Mouse (Mus musculus) heart, adult 9 months (tissue): ENCODE results near the gene Glis1.

Experiments used
- DNase-seq, 2 experiments: peaks; one replicate each; pipeline ENCODE4 v3.0.0; 2022; ENCODE audit warnings: low spot score in 2 of 2

Gene Glis1

GRCm38 (mm10) chr4:107624951-107625350, 190.6 kb downstream of the Glis1 start:
- DNase-seq = no peak

- no peak for DNase-seq
Measured at GRCm38 (mm10) chr4:107628226-107628625, 193.8 kb downstream of the Glis1 start.

- peak in 1 of 2 experiments; percentile 13 for DNase-seq
Measured at GRCm38 (mm10) chr4:107628921-107629411, 194.6 kb downstream of the Glis1 start.

GRCm38 (mm10) chr4:107634631-107635030, 200.2 kb downstream of the Glis1 start:
- DNase-seq = no peak

- no peak for DNase-seq
Measured at GRCm38 (mm10) chr4:107636099-107636498, 201.7 kb downstream of the Glis1 start.

GRCm38 (mm10) chr4:107637670-107638069, 203.3 kb downstream of the Glis1 start:
- DNase-seq = no peak

- no peak for DNase-seq
Measured at GRCm38 (mm10) chr4:107638303-107638702, 203.9 kb downstream of the Glis1 start.

- no peak for DNase-seq
Measured at GRCm38 (mm10) chr4:107641624-107642023, 207.2 kb downstream of the Glis1 start.

- no peak for DNase-seq
Measured at GRCm38 (mm10) chr4:107648959-107649485, 214.6 kb downstream of the Glis1 start.

GRCm38 (mm10) chr4:107651021-107651496, 216.7 kb downstream of the Glis1 start:
- no peak for DNase-seq

- peak in 1 of 2 experiments; percentile 37 for DNase-seq
Measured at GRCm38 (mm10) chr4:107652598-107653279, 218.3 kb downstream of the Glis1 start.

GRCm38 (mm10) chr4:107653280-107653643, 218.9 kb downstream of the Glis1 start:
- no peak for DNase-seq

GRCm38 (mm10) chr4:107660649-107661048, 226.3 kb downstream of the Glis1 start:
- DNase-seq = no peak

- DNase-seq = no peak
Measured at GRCm38 (mm10) chr4:107668514-107668913, 234.1 kb downstream of the Glis1 start.

- DNase-seq = no peak
Measured at GRCm38 (mm10) chr4:107670731-107671130, 236.3 kb downstream of the Glis1 start.

GRCm38 (mm10) chr4:107673638-107674321, 239.4 kb downstream of the Glis1 start:
- DNase-seq = peak; percentile 21 to 29

- no peak for DNase-seq
Measured at GRCm38 (mm10) chr4:107674322-107674644, 239.9 kb downstream of the Glis1 start.

- DNase-seq = no peak
Measured at GRCm38 (mm10) chr4:107675645-107676044, 241.3 kb downstream of the Glis1 start.

GRCm38 (mm10) chr4:107680311-107681098, 246.1 kb downstream of the Glis1 start:
- DNase-seq = no peak

- no peak for DNase-seq
Measured at GRCm38 (mm10) chr4:107681099-107681849, 246.9 kb downstream of the Glis1 start.

GRCm38 (mm10) chr4:107683006-107683756, 248.8 kb downstream of the Glis1 start:
- no peak for DNase-seq
